14 mouse cellular contexts compared by ENCODE assay signal in genomic region chr7:75460290-75460689, GRCm38 (mm10).
"Had no signal": no experiment of that assay in that cellular context is flagged by ENCODE, and none has a peak within 500 bp of the region (broad histone marks: within the 10 kb centered on the region; RNA-seq: fewer than 3 reads in every experiment).

No protein-coding gene starts in this region.

- H3K36me3 ChIP-seq: lung, embryonic 15.5 days; midbrain, embryonic 10.5 days; midbrain, embryonic 12.5 days; neural tube, embryonic 12.5 days had no signal

- H3K4me3 ChIP-seq: lung, embryonic 15.5 days; midbrain, embryonic 10.5 days; midbrain, embryonic 12.5 days; neural tube, embryonic 12.5 days had no signal

- H3K27me3 ChIP-seq: lung, embryonic 15.5 days; midbrain, embryonic 12.5 days; neural tube, embryonic 12.5 days had no signal

- H3K27ac ChIP-seq: lung, embryonic 15.5 days; midbrain, embryonic 10.5 days; midbrain, embryonic 12.5 days; neural tube, embryonic 12.5 days had no signal

- ATAC-seq: liver, postnatal 0 days; midbrain, embryonic 16.5 days had no signal

- H3K4me2 ChIP-seq: lung, embryonic 15.5 days; midbrain, embryonic 12.5 days; neural tube, embryonic 12.5 days had no signal

- H3K9ac ChIP-seq: liver, postnatal 0 days; lung, embryonic 15.5 days; midbrain, embryonic 12.5 days; neural tube, embryonic 12.5 days had no signal

- DNase-seq: liver, postnatal 0 days; lung, adult 2 months; lung, postnatal 10 days; lung, postnatal 4 days; midbrain, embryonic 14.5 days; right cerebral cortex, postnatal 14 days; thymus, adult 18-20 months; thymus, postnatal 14 days; thymus, postnatal 36 days had no signal

- H3K9me3 ChIP-seq: lung, embryonic 15.5 days; midbrain, embryonic 10.5 days; midbrain, embryonic 12.5 days; neural tube, embryonic 12.5 days had no signal
